Mouse (Mus musculus) natural killer cell, adult 2 months (primary cell): ENCODE measurements around the gene Rab21.
A peak's percentile ranks its signal among the peaks of the same experiment; 100 is the strongest.

ENCODE experiments used
- DNase-seq, 2 experiments: peaks; one replicate each; pipeline ENCODE4 v3.0.0; 2022; ENCODE audit warnings: low spot score in 2 of 2

Rab21 gene

GRCm38 (mm10) chr10:115315473-115316171, at the start of gene Rab21:
TSS of gene Rab21 (minus strand) at chr10:115315594.
- peak; percentile 96 to 97 for DNase-seq

- peak; percentile 15 to 30 for DNase-seq
These were observed 47.8 kb upstream of the Rab21 start for GRCm38 (mm10) chr10:115363151-115363550.

- no peak for DNase-seq
These were observed 47.2 kb upstream of the Rab21 start for GRCm38 (mm10) chr10:115362623-115362964.

- DNase-seq: peak; percentile 93 to 95
These were observed 46.6 kb upstream of the Rab21 start, which contains the start of gene Tmem19 for GRCm38 (mm10) chr10:115361840-115362622. TSS of gene Tmem19 (minus strand) at chr10:115362501.

GRCm38 (mm10) chr10:115359066-115359465, 43.7 kb upstream of the Rab21 start:
- no peak for DNase-seq

GRCm38 (mm10) chr10:115358216-115358919, 43.0 kb upstream of the Rab21 start:
- no peak for DNase-seq

- no peak for DNase-seq
These were observed 40.7 kb upstream of the Rab21 start for GRCm38 (mm10) chr10:115356106-115356505.

- DNase-seq: no peak
These were observed 39.6 kb upstream of the Rab21 start for GRCm38 (mm10) chr10:115355016-115355415.

- DNase-seq: no peak
These were observed 39.2 kb upstream of the Rab21 start for GRCm38 (mm10) chr10:115354553-115354952.

GRCm38 (mm10) chr10:115350810-115351397, 35.5 kb upstream of the Rab21 start:
- no peak for DNase-seq

GRCm38 (mm10) chr10:115349509-115349908, 34.1 kb upstream of the Rab21 start:
- DNase-seq: no peak

- DNase-seq: no peak
These were observed 33.6 kb upstream of the Rab21 start for GRCm38 (mm10) chr10:115349029-115349428.

- DNase-seq: no peak
These were observed 32.7 kb upstream of the Rab21 start for GRCm38 (mm10) chr10:115348131-115348530.

GRCm38 (mm10) chr10:115346444-115346843, 31.1 kb upstream of the Rab21 start:
- DNase-seq: no peak

GRCm38 (mm10) chr10:115342771-115343425, 27.5 kb upstream of the Rab21 start:
- no peak for DNase-seq

GRCm38 (mm10) chr10:115339820-115340328, 24.5 kb upstream of the Rab21 start:
- no peak for DNase-seq

- DNase-seq: no peak
These were observed 21.5 kb upstream of the Rab21 start for GRCm38 (mm10) chr10:115336901-115337300.

GRCm38 (mm10) chr10:115333528-115333927, 18.1 kb upstream of the Rab21 start:
- DNase-seq: no peak

- DNase-seq: no peak
These were observed 17.6 kb upstream of the Rab21 start for GRCm38 (mm10) chr10:115332997-115333396.

GRCm38 (mm10) chr10:115332420-115332952, 17.1 kb upstream of the Rab21 start:
- DNase-seq: no peak

GRCm38 (mm10) chr10:115329010-115329530, 13.7 kb upstream of the Rab21 start:
- DNase-seq: no peak
